Mouse (Mus musculus) gastrocnemius, postnatal 36 days (tissue): Measurements from ENCODE around the gene Leng1. TPM values are rescaled to one million over a fixed set of nuclear protein-coding genes. Genes with fewer than 3 reads are reported as not detected.
A peak's percentile ranks its signal among the peaks of the same experiment; 100 is the strongest.
"Not testable (repeated sequence)": the region's sequence is repeated elsewhere in the genome, so short reads cannot be mapped to it uniquely, and the experiment has no call there.

Experiments used
- DNase-seq, 2 experiments: peaks; one replicate each; pipeline ENCODE4 v3.0.0; 2022
- intact Hi-C: fragments of 180-260 bp; cut with DNase I; formaldehyde crosslinking; loops from one replicate; pipeline ENCODE4 v1.15.1; 2025
- long read RNA-seq, 2 experiments: library from polyadenylated mRNA; stranded (forward); transcript quantifications; one replicate each; pipeline ENCODE4 v2.0.0; 2021
- total RNA-seq, 2 experiments: library from RNA; stranded (reverse); gene quantifications; 2 replicates each; pipeline ENCODE4 v1.2.3; 2021

Leng1 gene
- total RNA-seq = 1 to 10 TPM; 3.3 to 6.1 TPM
- long read RNA-seq, experiment 1, transcript Leng1-201 (4 exons, 2,222 nt) = major isoform, 9 of 11 reads
- long read RNA-seq, experiment 1, partial matches to known transcripts = 1 of 11 reads
- long read RNA-seq, experiment 1, other reads (novel, unspliced or antisense) = 1 of 11 reads
- long read RNA-seq, experiment 2, transcript Leng1-201 (4 exons, 2,222 nt) = major isoform, 25 of 30 reads
- long read RNA-seq, experiment 2, partial matches to known transcripts = 0 of 30 reads
- long read RNA-seq, experiment 2, other reads (novel, unspliced or antisense) = 5 of 30 reads

GRCm38 (mm10) chr7:3665215-3666114 lies at the start of gene Leng1:
TSS of gene Leng1 (minus strand) at chr7:3665840.
- intact Hi-C loops = loop anchor here (2.0 kb wide), 1 partner anchor 37 kb away; the partner anchor contains the start of genes Prpf31 and Tfpt

DNA sequence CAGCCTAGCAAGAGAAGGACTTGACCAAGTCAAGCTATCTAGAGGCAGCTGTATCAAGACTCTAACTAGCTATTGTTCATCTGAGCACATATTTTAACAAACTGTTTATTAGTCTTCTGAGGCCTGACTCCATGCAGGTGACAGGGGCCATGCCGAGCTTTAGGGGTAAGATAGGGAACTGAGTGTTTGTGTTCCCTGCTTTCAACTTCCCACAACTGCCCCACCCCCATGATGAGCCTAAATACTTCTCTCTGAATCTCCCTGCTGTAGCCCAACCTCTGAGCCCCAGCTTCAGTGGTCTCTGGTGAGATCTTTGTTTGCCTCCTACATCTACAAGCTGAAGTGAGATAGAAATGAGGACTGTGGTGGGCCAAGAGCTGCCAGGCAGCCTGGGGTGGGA lies 49.6 kb upstream of the Leng1 start:
- DNase-seq = no peak
- intact Hi-C loops = no loop called here

More at GRCm38 (mm10) chr7:3665215-3666114, at the start of gene Leng1:
- DNase-seq = peak; percentile 91 to 96

DNA sequence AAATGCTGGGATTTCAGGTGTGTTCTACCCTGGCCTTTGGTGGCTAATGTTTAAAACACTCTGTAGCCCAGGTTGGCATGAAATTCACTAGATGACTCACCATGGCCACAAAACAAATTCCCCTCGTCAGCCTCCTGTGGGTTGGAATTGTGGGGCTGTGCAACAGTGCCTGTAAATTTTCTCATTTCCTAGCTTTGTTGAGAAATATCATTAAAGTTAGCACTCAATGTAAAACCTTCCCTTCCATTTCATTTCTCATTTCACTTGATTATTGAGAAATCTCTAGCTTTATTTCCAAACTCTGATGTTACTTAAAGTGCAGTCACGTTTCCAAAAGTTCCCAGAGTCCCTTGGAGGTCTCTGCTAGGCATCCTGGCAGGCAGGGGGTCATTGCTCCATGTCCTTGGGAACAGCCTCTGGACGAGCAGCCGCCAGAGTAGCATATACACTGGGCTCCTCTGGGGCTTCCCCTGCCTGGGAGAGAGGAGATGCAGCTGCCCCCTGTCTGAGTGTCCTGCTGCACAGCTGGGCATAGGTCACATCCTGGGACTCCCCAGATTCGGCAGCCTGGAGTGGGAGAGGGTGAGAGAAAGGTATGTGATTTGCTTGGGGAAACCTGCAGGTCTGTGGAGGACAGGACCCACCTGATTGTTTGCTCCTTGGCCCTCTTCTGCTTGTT lies 46.8 kb upstream of the Leng1 start:
- intact Hi-C loops = no loop called here

DNA sequence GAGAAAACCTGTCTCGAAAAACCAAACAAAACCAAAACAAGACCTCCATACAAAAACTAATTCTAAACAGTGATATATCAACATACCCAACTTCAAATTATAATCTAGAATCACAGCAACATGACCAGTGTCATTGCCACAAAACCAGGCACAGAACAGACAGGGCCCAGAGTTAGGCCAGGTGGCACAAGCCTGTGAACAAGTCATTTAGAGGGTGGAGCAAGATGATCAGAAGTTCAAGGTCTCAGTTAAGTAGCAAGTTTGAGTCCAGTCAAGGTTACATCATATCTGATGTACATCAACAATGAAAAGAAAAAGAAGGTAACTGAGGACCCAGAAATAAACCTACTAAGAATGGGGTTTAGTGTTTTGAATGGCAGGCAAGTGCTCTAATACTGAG lies 43.4 kb upstream of the Leng1 start:
- intact Hi-C loops = loop anchor here (10.0 kb wide), 1 partner anchor 426 kb away; the partner anchor contains the start of gene Leng8
- no peak for DNase-seq

More for the DNA sequence above, 46.8 kb upstream of the Leng1 start:
- no peak for DNase-seq

- intact Hi-C loops = loop anchor here (10.0 kb wide), 1 partner anchor 426 kb away; the partner anchor contains the start of gene Leng8
- DNase-seq = not testable (repeated sequence)
These were observed 42.9 kb upstream of the Leng1 start for GRCm38 (mm10) chr7:3708447-3708980.

DNA sequence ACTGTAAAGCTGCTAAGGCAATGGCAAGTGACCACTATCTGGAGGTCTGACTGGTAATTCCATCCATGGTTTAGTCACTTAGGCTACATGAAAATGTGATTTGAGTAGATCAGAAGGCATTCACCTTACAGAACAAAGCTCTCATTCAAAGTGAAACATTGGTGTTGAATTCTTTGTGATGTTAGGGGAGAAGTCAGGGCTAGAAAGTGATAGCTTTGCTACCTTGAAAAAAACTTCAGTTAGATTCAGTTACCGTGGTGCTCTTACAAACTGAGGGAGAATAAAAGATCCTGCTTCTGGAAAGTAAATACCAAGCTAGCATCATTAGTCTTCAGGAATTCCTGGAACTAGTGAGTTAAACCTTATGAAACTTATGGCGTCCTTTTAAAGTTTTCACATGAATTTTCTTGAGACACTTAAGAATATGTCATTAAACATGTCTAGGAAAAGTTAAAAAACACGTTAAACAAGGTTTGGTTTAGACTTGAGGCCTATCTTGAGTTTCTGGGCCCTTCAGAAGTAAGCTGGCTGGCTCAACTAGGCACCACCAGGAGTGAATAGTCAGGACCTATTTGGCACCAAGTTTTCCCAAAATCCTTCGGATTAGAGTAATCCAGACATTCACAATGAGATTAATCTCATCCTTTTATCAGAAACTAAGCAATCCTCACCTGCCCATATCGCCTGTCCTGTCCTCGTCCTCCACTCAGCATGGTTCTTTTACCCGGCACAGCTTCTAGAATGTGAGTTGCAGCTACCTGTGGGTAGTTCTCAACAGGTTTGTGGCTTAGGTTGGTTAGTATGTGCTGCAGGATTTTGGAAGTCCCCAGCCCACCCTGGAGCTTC lies 42.2 kb upstream of the Leng1 start:
- DNase-seq = no peak
- intact Hi-C loops = loop anchor here (10.0 kb wide), 1 partner anchor 427 kb away; the partner anchor contains the start of gene Leng8

- intact Hi-C loops = loop anchor here (10.0 kb wide), 1 partner anchor 428 kb away; the partner anchor contains the start of gene Leng8
- no peak for DNase-seq
These were observed 41.4 kb upstream of the Leng1 start for GRCm38 (mm10) chr7:3707027-3707426.

- intact Hi-C loops = loop anchor here (10.0 kb wide), 1 partner anchor 428 kb away; the partner anchor contains the start of gene Leng8
- no peak for DNase-seq
These were observed 40.8 kb upstream of the Leng1 start for GRCm38 (mm10) chr7:3706343-3706934.

DNA sequence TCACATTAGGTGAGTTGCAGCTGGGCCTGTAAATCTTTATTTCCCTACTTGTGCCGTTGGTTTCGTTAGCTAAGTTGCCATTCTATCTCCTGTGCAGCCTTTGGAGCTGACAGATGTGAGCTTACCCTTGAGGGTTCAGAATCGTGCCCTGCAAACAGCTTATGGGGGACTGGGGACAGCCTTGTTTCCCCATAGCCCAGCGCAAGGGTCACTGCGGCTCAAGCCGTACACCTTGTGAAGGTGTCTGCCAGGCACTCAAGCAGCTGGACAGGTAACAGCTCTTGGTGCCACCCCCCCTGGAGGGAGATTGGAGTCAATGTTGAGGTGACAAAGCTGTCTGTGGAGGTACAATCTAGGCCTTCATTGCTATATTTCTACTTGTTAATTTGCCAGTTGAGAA lies 40.3 kb upstream of the Leng1 start:
- no peak for DNase-seq
- intact Hi-C loops = loop anchor here (10.0 kb wide), 1 partner anchor 429 kb away; the partner anchor contains the start of gene Leng8

DNA sequence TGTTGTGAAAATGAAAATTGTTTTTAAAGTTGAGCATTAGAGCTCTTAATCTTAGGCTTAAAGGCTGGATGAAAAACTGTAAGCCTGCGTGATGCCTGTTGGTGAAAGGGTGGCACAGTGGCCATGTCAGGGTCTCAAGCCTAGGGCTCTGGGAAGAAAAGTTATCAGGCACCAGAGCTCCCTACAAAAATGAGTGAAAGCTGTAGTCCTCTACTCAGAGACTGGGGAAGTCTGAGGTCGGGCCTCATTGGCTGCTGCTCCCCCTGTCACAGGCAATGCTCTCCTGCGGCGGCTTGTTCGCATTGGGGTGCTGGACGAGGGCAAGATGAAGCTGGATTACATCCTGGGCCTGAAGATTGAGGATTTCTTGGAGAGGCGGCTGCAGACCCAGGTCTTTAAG lies 39.8 kb upstream of the Leng1 start:
- intact Hi-C loops = loop anchor here (10.0 kb wide), 1 partner anchor 429 kb away; the partner anchor contains the start of gene Leng8
- DNase-seq = not testable (repeated sequence)

DNA sequence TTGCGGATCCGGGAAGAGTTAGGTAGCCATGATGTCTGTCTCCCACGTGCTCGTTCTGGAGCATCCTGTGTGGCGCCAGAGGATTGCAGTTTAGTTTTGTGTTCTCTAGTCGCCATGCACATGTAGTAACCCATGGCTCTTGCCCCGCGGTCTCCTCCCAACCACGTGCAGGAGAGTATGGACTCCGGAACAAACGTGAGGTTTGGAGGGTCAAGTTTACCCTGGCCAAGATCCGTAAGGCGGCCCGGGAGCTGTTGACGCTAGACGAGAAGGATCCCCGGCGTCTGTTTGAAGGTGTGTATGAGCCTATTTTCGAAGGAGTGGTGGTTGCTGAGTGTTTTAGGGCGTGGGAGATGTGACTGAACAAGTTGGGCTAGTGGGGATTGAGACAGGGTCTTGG lies 38.8 kb upstream of the Leng1 start:
- DNase-seq = no peak
- intact Hi-C loops = loop anchor here (5.0 to 10.0 kb wide), 2 partner anchors 72 to 430 kb away; partner anchors contain the start of gene Leng8

DNA sequence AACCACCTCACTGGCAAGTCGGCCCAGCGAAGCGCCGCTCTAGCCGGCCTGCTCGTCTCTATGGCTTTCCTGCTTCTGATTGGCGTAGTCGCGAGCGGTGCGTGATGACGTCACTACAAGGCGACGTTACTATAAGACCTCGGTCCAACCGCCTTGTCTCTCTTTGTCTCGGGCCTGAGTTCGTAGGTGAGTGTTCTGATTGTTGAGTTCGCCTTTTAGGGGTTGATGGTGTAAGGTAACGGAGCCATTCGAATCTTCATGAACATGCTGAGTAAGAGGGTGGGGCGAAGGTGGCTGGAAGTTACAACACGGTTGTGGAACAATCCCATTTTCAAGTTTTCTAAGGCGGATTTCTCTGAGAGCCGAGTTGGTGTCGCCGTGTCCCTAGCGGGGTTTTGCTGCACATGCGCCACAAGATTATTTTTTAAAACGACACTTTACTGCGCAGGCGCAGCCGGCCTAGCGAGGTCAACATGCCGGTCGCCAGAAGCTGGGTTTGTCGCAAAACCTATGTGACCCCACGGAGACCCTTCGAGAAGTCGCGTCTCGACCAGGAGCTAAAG lies 38.3 kb upstream of the Leng1 start, which contains the start of gene Rps9:
Gene Rps9, plus strand, starts transcription at position 115 of the 563 bp plus-strand sequence.
- peak; percentile 92 to 95 for DNase-seq
- intact Hi-C loops = loop anchor here (5.0 to 10.0 kb wide), 2 partner anchors 72 to 431 kb away; partner anchors contain the start of gene Leng8

GRCm38 (mm10) chr7:3703148-3703878 lies 37.7 kb upstream of the Leng1 start:
- intact Hi-C loops = loop anchor here (5.0 to 10.0 kb wide), 2 partner anchors 71 to 431 kb away; partner anchors contain the start of gene Leng8
- DNase-seq = no peak

DNA sequence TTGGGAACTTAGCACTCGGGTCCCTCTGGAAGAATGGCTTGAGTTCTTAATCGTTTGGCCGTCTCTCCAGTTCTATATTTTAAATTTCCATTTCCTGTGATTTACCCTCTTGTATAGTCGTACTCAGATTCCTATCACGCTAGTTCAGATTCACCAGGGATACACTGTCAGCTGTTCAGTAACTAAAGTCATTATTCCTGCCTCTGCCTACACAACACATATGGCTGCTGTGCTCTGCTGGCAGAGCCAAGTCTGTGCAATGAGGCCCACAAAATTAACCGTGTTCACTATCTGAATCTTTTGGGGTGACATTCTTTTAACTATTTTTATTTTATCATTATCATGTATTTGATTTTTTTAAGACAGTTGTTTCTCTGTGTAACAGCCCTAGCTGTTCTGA lies 32.8 kb upstream of the Leng1 start:
- intact Hi-C loops = loop anchor here (10.0 kb wide), 1 partner anchor 1386 kb away; the partner anchor contains the start of gene Epn1
- DNase-seq = no peak

DNA sequence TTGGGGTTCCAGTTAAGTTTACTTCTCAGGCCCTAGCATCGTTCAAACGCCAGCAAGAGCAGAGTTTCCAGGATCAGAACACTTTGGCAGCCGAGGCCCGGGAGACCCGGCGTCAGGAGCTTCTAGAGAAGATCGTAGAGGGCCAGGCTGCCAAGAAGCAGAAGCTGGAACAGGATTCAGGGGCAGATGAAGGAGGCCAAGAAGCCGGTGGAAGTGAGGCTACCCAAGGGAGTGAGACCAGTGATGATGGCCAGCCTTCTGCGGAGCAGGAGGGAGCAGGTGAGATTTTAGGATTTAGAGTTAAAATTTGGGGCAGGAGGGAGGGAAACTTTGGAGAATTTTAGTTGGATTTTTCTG lies 29.3 kb upstream of the Leng1 start:
- intact Hi-C loops = loop anchor here (10.0 kb wide), 1 partner anchor 1390 kb away; the partner anchor contains the start of gene Epn1
- DNase-seq = not testable (repeated sequence)

GRCm38 (mm10) chr7:3694076-3694948 lies 28.7 kb upstream of the Leng1 start:
- DNase-seq = peak; percentile 51 to 59
- intact Hi-C loops = loop anchor here (10.0 kb wide), 1 partner anchor 1390 kb away; the partner anchor contains the start of gene Epn1
